Mouse (Mus musculus): Measurements from ENCODE around the gene Dcaf11. TPM values are rescaled to one million over a fixed set of nuclear protein-coding genes. Genes with fewer than 3 reads are reported as not detected.

The Dcaf11 gene
- total RNA-seq, 2 experiments from 2014 or later: 44.5 to 54.3 TPM

- DNase-seq (ENCODE audit: low spot score in 2 of 2): no peak
Observed at GRCm38 (mm10) chr14:55614565-55615178, 54.9 kb downstream of the Dcaf11 start.

- no peak for DNase-seq (ENCODE audit: low spot score in 2 of 2)
Observed at GRCm38 (mm10) chr14:55615876-55616275, 56.1 kb downstream of the Dcaf11 start.

- no peak for DNase-seq (ENCODE audit: low spot score in 2 of 2)
Observed at GRCm38 (mm10) chr14:55616844-55617243, 57.0 kb downstream of the Dcaf11 start.

- DNase-seq (ENCODE audit: low spot score in 2 of 2): no peak
Observed at GRCm38 (mm10) chr14:55617822-55618221, 58.0 kb downstream of the Dcaf11 start, which contains the start of gene Rec8. Rec8 (plus strand) TSS chr14:55618037.

GRCm38 (mm10) chr14:55618486-55619195 is 58.8 kb downstream of the Dcaf11 start:
- DNase-seq (ENCODE audit: low spot score in 2 of 2): no peak

Other genes starting within 250 kb of the Dcaf11 start
- 10 to 100 TPM; 23.7 to 28.5 TPM for gene Dhrs4, start 81.2 kb upstream of the Dcaf11 start, total RNA-seq (2021)
- 1 to 10 TPM; 3.2 to 4.4 TPM for gene Carmil3, start 69.4 kb upstream of the Dcaf11 start, total RNA-seq (2021)
- not detected for gene Cpne6, start 49.6 kb upstream of the Dcaf11 start, total RNA-seq (2021)
- gene Nrl, start 35.0 kb upstream of the Dcaf11 start, total RNA-seq (2021): not detected
- gene Pck2, start 19.7 kb upstream of the Dcaf11 start, total RNA-seq (2021): 10 to 100 TPM; 21.6 to 21.8 TPM
- gene A730061H03Rik, start 400 bp downstream of the Dcaf11 start, total RNA-seq (2021): 1 to 10 TPM in 1 of 2 experiments, not detected in 1; 1.4 TPM
- 100 to 1,000 TPM; 294 to 332 TPM for gene Fitm1, start 15.6 kb downstream of the Dcaf11 start, total RNA-seq (2021)
- 10 to 100 TPM; 82.0 to 88.4 TPM for gene Psme1, start 18.1 kb downstream of the Dcaf11 start, total RNA-seq (2021)
- 10 to 100 TPM; 49.1 to 53.6 TPM for gene Emc9, start 25.3 kb downstream of the Dcaf11 start, total RNA-seq (2021)
- 100 to 1,000 TPM; 124 to 153 TPM for gene Psme2, start 31.1 kb downstream of the Dcaf11 start, total RNA-seq (2021)
- gene Rnf31, start 31.7 kb downstream of the Dcaf11 start, total RNA-seq (2021): 10 to 100 TPM; 21.2 to 22.4 TPM
- gene Irf9, start 43.6 kb downstream of the Dcaf11 start, total RNA-seq (2021): 1 to 10 TPM; 7.0 to 9.0 TPM
- 1 to 10 TPM; 2.7 to 3.2 TPM for gene Rec8, start 58.0 kb downstream of the Dcaf11 start, total RNA-seq (2021)
- 100 to 1,000 TPM in 1 of 2 experiments, 10 to 100 TPM in 1; 97.6 to 104 TPM for gene Ipo4, start 76.0 kb downstream of the Dcaf11 start, total RNA-seq (2021)
- gene Gm49378, start 77.9 kb downstream of the Dcaf11 start, total RNA-seq (2021): 1 to 10 TPM; 1.7 to 2.4 TPM
- 10 to 100 TPM; 46.8 to 47.8 TPM for gene Tm9sf1, start 83.8 kb downstream of the Dcaf11 start, total RNA-seq (2021)
- 1 to 10 TPM; 1.4 to 2.0 TPM for gene Tssk4, start 90.2 kb downstream of the Dcaf11 start, total RNA-seq (2021)
- 10 to 100 TPM; 27.2 to 27.5 TPM for gene Mdp1, start 100.5 kb downstream of the Dcaf11 start, total RNA-seq (2021)
- gene Gmpr2, start 111.9 kb downstream of the Dcaf11 start, total RNA-seq (2021): 10 to 100 TPM; 12.7 to 13.9 TPM
- gene Nedd8, start 112.1 kb downstream of the Dcaf11 start, total RNA-seq (2021): 100 to 1,000 TPM; 257 to 278 TPM
- gene Tinf2, start 121.8 kb downstream of the Dcaf11 start, total RNA-seq (2021): 10 to 100 TPM; 21.6 to 21.7 TPM
- under 1 TPM; 0.39 to 0.49 TPM for gene Tgm1, start 153.9 kb downstream of the Dcaf11 start, total RNA-seq (2021)
- 10 to 100 TPM; 10.9 to 12.8 TPM for gene Rabggta, start 162.3 kb downstream of the Dcaf11 start, total RNA-seq (2021)
- gene Dhrs1, start 185.7 kb downstream of the Dcaf11 start, total RNA-seq (2021): 10 to 100 TPM; 40.1 to 41.3 TPM
- 10 to 100 TPM; 16.9 to 18.5 TPM for gene Nop9, start 185.7 kb downstream of the Dcaf11 start, total RNA-seq (2021)
- gene Cideb, start 198.5 kb downstream of the Dcaf11 start, total RNA-seq (2021): under 1 TPM in 1 of 2 experiments, not detected in 1; 0.36 TPM
- under 1 TPM; 0.13 to 0.20 TPM for gene Ltb4r2, start 201.4 kb downstream of the Dcaf11 start, total RNA-seq (2021)
- gene Ltb4r1, start 206.0 kb downstream of the Dcaf11 start, total RNA-seq (2021): under 1 TPM; 0.49 to 0.64 TPM
- gene Adcy4, start 224.1 kb downstream of the Dcaf11 start, total RNA-seq (2021): 10 to 100 TPM in 1 of 2 experiments, 1 to 10 TPM in 1; 9.2 to 11.3 TPM
- gene Ripk3, start 228.9 kb downstream of the Dcaf11 start, total RNA-seq (2021): 10 to 100 TPM in 1 of 2 experiments, 1 to 10 TPM in 1; 9.4 to 10.7 TPM

All from gastrocnemius, postnatal 4 days (tissue).